Mouse (Mus musculus): Measurements from ENCODE around the gene Pax2. TPM values are rescaled to one million over a fixed set of nuclear protein-coding genes. Genes with fewer than 3 reads are reported as not detected.

Pax2 gene
- polyA plus RNA-seq, 1 experiment from 2014 or later = not detected

- H3K4me3 ChIP-seq = no peak overlapping the region
- H3K4me2 ChIP-seq = no peak overlapping the region
- H3K27me3 ChIP-seq (replicated peaks) = peaks cover 51% of the 10 kb centered on the region
- ATAC-seq = no peak
- WGBS (ENCODE audit: insufficient replicate concordance) = 57% methylated on average over 5 of the region's 5 CpGs
- no peaks in the 10 kb centered on the region for H3K9me3 ChIP-seq (replicated peaks)
- H3K27ac ChIP-seq = no peak overlapping the region
- H3K9ac ChIP-seq = no peak overlapping the region
- H3K4me1 ChIP-seq = no peaks in the 10 kb centered on the region
- H3K36me3 ChIP-seq = no peaks in the 10 kb centered on the region
These were observed 43.3 kb downstream of the Pax2 start for GRCm38 (mm10) chr19:44799156-44799555.

DNA sequence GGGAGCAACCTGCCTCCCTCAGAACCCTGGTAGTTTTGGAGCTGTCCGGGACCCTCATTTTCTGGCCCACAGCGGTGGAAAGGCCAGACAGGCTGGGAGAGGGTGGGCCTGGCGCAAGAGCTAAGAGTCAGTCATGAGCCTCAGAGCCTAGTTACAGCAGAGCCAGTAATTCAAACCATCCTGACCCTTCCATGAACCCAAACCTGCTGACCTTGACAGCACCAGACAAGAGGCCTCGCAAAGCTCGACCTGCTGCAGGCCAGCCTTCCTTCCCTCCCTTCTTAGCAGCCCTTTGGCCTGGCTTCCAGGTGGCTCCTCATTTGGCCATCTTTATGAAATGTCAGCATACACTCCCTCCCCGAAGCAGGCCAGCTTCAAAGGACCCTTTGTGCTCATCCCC is 44.5 kb downstream of the Pax2 start:
- Histone ChIP-seq H3K9ac (no peak overlapping the region), H3K4me3 (no peak overlapping the region), H3K27ac (no peak overlapping the region), H3K9me3 (replicated peaks) (no peaks in the 10 kb centered on the region), H3K4me2 (no peak overlapping the region), H3K27me3 (replicated peaks) (peaks cover 56% of the 10 kb centered on the region), H3K36me3 (no peaks in the 10 kb centered on the region), H3K4me1 (no peaks in the 10 kb centered on the region)
- no peak for ATAC-seq
- 43% methylated on average over 6 of the region's 6 CpGs for WGBS (ENCODE audit: insufficient replicate concordance)

- Histone ChIP-seq H3K27me3 (replicated peaks) (peaks cover 69% of the 10 kb centered on the region), H3K4me3 (no peak overlapping the region), H3K9me3 (replicated peaks) (no peaks in the 10 kb centered on the region), H3K4me2 (no peak overlapping the region), H3K4me1 (no peaks in the 10 kb centered on the region), H3K27ac (no peak overlapping the region), H3K9ac (no peak overlapping the region), H3K36me3 (no peaks in the 10 kb centered on the region)
- 8% methylated on average over 8 of the region's 8 CpGs for WGBS (ENCODE audit: insufficient replicate concordance)
- no peak for ATAC-seq
These were observed 52.9 kb downstream of the Pax2 start for GRCm38 (mm10) chr19:44808734-44809133.

DNA sequence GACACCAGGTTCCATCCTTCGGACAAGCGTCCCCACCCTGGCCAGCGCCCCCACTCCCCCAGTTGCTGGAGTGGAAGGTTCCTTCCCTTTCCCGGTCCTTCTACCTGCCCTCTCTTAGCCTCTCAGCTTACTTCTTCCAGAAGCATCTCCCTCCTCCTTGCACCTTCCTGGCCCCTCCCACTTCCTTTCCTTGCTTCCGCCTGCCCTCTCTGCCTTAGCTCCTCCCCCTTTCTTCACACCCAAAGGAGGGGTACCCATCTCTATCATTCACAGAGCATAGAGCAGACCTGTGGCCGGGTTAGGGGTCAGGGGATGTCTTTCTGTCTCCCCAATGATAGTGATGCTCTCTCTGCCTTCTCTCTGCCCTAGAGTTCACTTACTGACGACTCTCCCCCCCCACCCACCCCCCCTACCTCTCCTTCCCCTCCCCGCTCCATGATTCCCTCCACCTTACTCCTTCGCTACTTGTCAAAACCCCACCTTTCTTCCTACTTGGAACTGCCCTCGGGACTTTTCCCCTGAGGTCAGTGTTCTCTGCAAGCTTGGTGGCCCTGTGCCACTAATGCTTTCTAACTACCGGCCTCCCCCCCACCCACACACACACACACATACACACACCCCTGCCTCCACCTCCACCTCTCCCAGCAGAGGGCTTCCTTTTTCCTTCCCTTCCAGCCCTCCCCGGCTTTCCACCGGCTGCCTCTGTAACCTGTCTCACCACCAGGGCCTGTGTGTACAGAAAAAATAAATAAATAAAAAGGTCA is 57.0 kb downstream of the Pax2 start:
- H3K4me2 ChIP-seq = no peak overlapping the region
- H3K36me3 ChIP-seq = no peaks in the 10 kb centered on the region
- ATAC-seq = no peak
- H3K9ac ChIP-seq = no peak overlapping the region
- H3K4me1 ChIP-seq = no peaks in the 10 kb centered on the region
- WGBS (ENCODE audit: insufficient replicate concordance) = 49% methylated on average over 13 of the region's 13 CpGs
- H3K27me3 ChIP-seq (replicated peaks) = peaks cover 55% of the 10 kb centered on the region
- no peak overlapping the region for H3K4me3 ChIP-seq
- H3K27ac ChIP-seq = no peak overlapping the region
- no peaks in the 10 kb centered on the region for H3K9me3 ChIP-seq (replicated peaks)

GRCm38 (mm10) chr19:44815111-44815510 is 59.3 kb downstream of the Pax2 start:
- no peak for ATAC-seq
- 65% methylated on average over 3 of the region's 3 CpGs for WGBS (ENCODE audit: insufficient replicate concordance)
- Histone ChIP-seq H3K4me3 (no peak overlapping the region), H3K9me3 (replicated peaks) (no peaks in the 10 kb centered on the region), H3K27ac (no peak overlapping the region), H3K4me2 (no peak overlapping the region), H3K36me3 (no peaks in the 10 kb centered on the region), H3K27me3 (replicated peaks) (peaks cover 42% of the 10 kb centered on the region), H3K4me1 (no peaks in the 10 kb centered on the region), H3K9ac (no peak overlapping the region)

GRCm38 (mm10) chr19:44817403-44818128 is 61.7 kb downstream of the Pax2 start:
- 72% methylated on average over 14 of the region's 14 CpGs for WGBS (ENCODE audit: insufficient replicate concordance)
- ATAC-seq = no peak
- Histone ChIP-seq H3K4me2 (no peak overlapping the region), H3K27ac (no peak overlapping the region), H3K27me3 (replicated peaks) (peaks cover 45% of the 10 kb centered on the region), H3K4me3 (no peak overlapping the region), H3K9ac (no peak overlapping the region), H3K4me1 (no peaks in the 10 kb centered on the region), H3K9me3 (replicated peaks) (no peaks in the 10 kb centered on the region), H3K36me3 (no peaks in the 10 kb centered on the region)

- H3K27me3 ChIP-seq (replicated peaks) = peaks cover 45% of the 10 kb centered on the region
These were observed 62.8 kb downstream of the Pax2 start for GRCm38 (mm10) chr19:44818676-44819075.

DNA sequence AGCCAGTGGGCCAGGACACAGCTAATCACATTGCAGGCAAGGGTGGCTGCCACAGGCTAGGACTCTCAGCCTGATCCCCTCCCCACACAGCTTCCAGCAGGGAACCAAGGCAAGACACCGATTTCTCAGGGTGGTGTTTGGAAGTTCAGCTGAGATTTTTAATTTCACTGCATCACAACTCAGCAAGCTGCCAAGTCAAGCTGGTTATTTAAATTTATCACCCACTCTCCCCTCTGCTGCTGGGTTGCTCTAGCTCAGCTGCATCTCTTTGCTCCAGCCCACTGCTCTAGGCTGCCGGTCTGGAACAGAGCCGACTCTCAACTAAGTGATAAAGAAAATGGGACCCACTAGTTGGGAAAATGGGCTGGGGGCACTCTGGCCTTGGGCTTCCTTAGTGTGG is 65.7 kb downstream of the Pax2 start:
- H3K36me3 ChIP-seq = no peaks in the 10 kb centered on the region
- 40% methylated on average over 3 of the region's 3 CpGs for WGBS (ENCODE audit: insufficient replicate concordance)
- no peaks in the 10 kb centered on the region for H3K4me1 ChIP-seq
- H3K27me3 ChIP-seq (replicated peaks) = peaks cover 66% of the 10 kb centered on the region
- no peak overlapping the region for H3K4me3 ChIP-seq
- no peak overlapping the region for H3K9ac ChIP-seq
- H3K27ac ChIP-seq = no peak overlapping the region
- no peaks in the 10 kb centered on the region for H3K9me3 ChIP-seq (replicated peaks)
- ATAC-seq = no peak
- H3K4me2 ChIP-seq = no peak overlapping the region

More at GRCm38 (mm10) chr19:44818676-44819075, 62.8 kb downstream of the Pax2 start:
- no peak overlapping the region for H3K27ac ChIP-seq
- H3K4me3 ChIP-seq = no peak overlapping the region
- ATAC-seq = no peak
- H3K4me2 ChIP-seq = no peak overlapping the region
- no peaks in the 10 kb centered on the region for H3K4me1 ChIP-seq
- 57% methylated on average over 6 of the region's 6 CpGs for WGBS (ENCODE audit: insufficient replicate concordance)
- no peak overlapping the region for H3K9ac ChIP-seq
- no peaks in the 10 kb centered on the region for H3K36me3 ChIP-seq
- H3K9me3 ChIP-seq (replicated peaks) = no peaks in the 10 kb centered on the region

- no peak overlapping the region for H3K4me2 ChIP-seq
- no peak overlapping the region for H3K4me3 ChIP-seq
- H3K4me1 ChIP-seq = no peaks in the 10 kb centered on the region
- no peak for ATAC-seq
- H3K27me3 ChIP-seq (replicated peaks) = peaks cover 68% of the 10 kb centered on the region
- H3K9ac ChIP-seq = no peak overlapping the region
- H3K9me3 ChIP-seq (replicated peaks) = no peaks in the 10 kb centered on the region
- no peaks in the 10 kb centered on the region for H3K36me3 ChIP-seq
- 57% methylated on average over 5 of the region's 5 CpGs for WGBS (ENCODE audit: insufficient replicate concordance)
- no peak overlapping the region for H3K27ac ChIP-seq
These were observed 66.5 kb downstream of the Pax2 start for GRCm38 (mm10) chr19:44822295-44822694.

DNA sequence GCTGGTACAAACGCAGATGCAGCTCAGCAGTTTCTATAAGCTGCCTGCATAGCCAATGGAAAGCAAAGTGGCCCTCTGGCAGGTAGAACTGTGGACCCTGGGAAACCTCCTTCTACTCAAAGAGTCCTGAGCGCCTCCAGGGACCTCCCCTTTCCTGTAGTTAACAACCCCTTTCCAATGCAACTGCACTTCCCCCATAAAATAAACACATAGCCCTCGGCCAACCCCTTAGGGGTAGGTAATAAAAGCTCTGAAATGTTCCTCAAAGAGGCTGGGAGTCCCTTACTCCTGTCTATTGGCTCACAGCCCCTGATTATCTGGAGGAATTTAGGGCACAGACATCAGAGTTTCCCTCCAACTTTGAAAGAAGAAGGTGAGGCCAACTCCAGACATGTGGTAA is 67.8 kb downstream of the Pax2 start:
- 29% methylated on average over 3 of the region's 3 CpGs for WGBS (ENCODE audit: insufficient replicate concordance)

DNA sequence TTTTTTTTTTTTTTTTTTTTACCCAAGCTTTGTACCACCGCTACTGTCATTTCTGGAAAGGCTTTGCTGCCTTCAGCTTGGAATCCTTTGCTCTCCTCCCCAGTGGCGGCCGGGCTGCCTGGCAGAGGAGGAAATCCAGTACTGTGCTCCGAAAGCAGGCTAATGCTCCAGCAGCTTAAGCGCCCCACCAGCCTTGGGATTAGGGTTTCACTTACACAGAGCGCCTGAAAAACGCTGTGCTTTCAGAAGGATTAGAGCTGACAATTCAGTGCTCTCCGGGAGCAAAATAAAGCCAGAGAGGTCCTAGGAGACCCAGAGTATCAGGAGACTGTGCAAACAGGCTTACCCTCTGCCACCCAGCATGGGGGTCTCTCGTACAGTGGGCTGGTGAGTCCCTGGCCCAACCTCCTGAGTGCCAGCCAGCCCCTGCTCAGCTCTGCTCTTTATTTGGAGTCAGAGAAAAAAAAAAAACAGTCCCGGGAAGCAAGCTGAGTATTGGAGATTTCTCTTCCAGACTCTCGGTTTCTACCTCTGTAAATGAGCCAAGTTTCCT is 69.4 kb downstream of the Pax2 start:
- Histone ChIP-seq H3K4me3 (no peak overlapping the region), H3K4me1 (no peaks in the 10 kb centered on the region), H3K4me2 (no peak overlapping the region), H3K36me3 (no peaks in the 10 kb centered on the region), H3K27ac (no peak overlapping the region), H3K9ac (no peak overlapping the region), H3K9me3 (replicated peaks) (no peaks in the 10 kb centered on the region), H3K27me3 (replicated peaks) (peaks cover 90% of the 10 kb centered on the region)
- WGBS (ENCODE audit: insufficient replicate concordance) = 23% methylated on average over 11 of the region's 11 CpGs
- no peak for ATAC-seq

More for the DNA sequence above, 67.8 kb downstream of the Pax2 start:
- no peak for ATAC-seq
- no peaks in the 10 kb centered on the region for H3K4me1 ChIP-seq
- no peak overlapping the region for H3K4me3 ChIP-seq
- H3K27me3 ChIP-seq (replicated peaks) = peaks cover 81% of the 10 kb centered on the region
- no peaks in the 10 kb centered on the region for H3K36me3 ChIP-seq
- H3K9ac ChIP-seq = no peak overlapping the region
- H3K27ac ChIP-seq = no peak overlapping the region
- no peaks in the 10 kb centered on the region for H3K9me3 ChIP-seq (replicated peaks)
- no peak overlapping the region for H3K4me2 ChIP-seq

DNA sequence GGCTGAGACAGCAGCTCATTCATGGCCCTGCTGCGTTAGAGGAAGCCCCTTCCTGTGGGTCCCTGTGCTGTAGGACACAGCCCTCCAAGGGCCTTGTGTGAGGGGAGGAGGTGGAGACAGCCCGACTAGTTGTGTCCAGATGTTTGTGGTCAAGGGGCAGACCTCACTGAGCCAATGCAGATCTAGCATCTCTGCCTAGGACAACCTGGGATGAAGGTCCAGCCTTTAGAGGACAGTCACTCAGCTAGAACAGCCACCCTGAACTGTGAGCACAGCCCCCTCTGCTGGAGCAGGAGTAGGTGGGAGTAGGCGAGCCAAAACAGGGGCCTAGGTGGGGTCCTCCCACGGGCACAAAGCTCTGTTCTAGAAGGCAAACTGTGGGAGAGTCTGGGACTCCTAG is 70.0 kb downstream of the Pax2 start:
- H3K4me1 ChIP-seq = no peaks in the 10 kb centered on the region
- no peaks in the 10 kb centered on the region for H3K9me3 ChIP-seq (replicated peaks)
- H3K36me3 ChIP-seq = no peaks in the 10 kb centered on the region
- ATAC-seq = no peak
- H3K27ac ChIP-seq = no peak overlapping the region
- peaks cover 89% of the 10 kb centered on the region for H3K27me3 ChIP-seq (replicated peaks)
- no peak overlapping the region for H3K4me2 ChIP-seq
- H3K9ac ChIP-seq = no peak overlapping the region
- WGBS (ENCODE audit: insufficient replicate concordance) = 21% methylated on average over 4 of the region's 4 CpGs
- H3K4me3 ChIP-seq = no peak overlapping the region

Data from liver, embryonic 12.5 days (tissue).